Mouse (Mus musculus) kidney, adult 18-20 months (tissue): ENCODE results near the gene Gabbr2.

Experiments used
- DNase-seq: peaks from one replicate; pipeline ENCODE4 v3.0.0; 2021

The Gabbr2 gene

DNA sequence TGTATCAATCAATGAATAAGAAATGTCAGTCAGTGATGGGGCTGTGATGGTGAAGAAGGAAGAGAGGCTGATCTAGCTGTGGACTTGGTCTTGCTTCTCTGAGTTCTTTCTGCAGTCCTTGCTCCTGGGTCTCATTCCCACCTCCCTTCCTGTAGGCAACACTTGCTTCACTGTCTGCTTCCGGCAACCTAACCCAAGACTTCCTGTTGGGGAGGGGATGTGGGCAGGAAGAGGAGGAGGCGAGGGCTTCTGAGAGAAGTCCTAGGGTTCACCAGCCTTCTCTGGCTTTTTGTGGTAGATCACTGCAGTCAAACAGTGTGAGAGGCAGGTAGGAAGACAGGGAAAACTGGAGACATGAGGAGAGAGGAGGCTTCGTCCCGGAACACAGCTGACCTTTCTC is 239.4 kb downstream of the Gabbr2 start:
- no peak for DNase-seq

DNA sequence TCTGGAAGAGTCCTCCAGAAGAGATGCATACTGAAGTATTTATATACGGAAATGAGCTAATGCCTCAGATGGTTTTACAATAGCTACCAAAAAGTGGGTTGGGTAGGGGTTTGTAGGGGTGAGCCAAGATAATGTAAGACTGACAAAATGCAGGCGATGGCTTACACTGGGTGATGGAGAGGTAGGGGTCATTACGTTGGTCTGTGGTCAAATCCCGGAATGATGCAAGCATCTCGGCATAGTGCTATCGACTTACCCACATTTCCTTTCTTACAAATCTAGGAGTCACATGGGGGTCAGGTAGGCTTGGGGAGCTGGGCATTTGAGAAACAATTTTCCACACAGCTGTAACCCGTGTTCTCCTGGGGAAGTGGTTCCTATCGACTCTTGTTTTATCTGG is 242.7 kb downstream of the Gabbr2 start:
- DNase-seq, result no peak

DNA sequence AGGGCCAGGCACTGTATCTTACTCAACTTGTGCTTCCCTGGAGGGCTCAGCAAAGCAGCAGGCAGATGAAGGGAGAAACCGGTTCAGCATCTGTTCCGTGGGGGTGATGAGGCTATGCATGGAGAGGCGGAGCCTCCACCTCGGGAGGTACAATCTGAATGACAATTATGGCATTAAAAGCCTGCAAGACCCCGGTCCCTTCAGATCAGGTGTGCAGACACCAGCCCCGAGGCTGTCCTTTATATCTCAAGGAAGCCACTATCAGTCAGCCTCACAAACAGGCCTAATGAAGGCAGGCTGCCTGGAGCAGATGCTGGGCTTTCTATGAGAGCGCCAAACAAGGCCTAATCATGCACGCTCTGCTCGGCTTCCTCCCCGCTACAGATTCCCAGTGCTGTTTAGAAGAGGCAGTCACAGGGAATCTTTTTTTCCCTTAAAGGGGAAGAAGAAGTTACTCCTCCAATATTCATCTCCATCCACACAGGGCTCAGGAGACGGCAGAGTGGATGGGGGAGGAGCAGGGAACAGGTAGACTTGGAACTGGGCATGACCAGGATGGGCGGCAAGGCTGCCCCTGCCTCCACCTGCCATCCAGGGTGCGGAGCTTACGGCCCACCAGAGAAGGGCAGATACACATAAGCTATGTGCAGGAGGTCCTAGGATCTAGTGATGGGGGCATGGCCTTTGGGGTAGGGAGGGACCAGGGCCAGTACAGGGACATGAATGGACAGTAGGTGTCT is 244.5 kb downstream of the Gabbr2 start:
- DNase-seq, result no peak

DNA sequence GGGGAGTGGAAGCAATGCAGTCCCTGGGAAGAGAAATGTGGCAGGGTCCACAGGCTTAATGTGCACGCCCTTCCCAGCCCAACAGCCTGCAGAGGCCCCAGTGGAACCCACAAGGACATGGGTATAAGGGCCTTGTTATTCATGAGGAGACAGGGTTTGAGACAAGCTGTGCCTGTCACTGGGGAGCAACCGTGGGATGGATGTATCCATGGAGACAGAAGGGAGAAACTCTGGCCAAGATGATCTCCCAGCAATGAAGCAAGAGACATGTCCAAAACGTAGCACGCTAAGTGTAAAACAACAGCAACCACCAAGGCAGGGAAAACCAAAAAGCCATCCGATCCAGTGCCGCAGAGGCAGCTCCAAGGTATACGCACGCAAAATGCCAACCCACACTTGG is 246.1 kb downstream of the Gabbr2 start:
- DNase-seq, result no peak

DNA sequence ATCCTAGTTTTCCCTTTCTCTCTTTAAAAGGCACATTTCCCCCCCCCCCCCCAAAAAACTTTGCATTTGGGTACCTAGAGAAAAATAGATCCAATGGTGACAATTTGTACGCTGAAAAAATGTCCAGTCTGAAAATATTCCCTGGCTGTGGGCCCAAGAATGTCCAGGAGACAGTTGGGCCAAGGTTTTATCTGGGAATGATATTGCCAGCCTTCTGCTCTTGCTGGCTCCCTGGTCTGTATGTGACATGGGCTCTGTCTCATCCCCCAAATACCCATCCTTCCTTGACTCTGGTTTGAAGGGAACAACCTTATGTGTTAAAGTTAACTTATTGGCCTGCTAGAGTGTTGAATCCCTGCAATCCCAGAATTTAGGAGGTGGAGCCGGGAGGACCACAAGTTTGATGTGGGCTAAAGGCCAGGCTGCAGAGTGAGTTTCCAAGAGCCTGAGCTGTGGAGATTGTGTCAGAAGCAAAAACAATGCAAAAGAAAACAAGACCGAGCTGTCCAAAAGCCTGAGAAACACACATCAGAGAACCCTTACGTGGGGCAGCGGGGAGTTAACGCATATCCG is 247.0 kb downstream of the Gabbr2 start:
- no peak for DNase-seq

DNA sequence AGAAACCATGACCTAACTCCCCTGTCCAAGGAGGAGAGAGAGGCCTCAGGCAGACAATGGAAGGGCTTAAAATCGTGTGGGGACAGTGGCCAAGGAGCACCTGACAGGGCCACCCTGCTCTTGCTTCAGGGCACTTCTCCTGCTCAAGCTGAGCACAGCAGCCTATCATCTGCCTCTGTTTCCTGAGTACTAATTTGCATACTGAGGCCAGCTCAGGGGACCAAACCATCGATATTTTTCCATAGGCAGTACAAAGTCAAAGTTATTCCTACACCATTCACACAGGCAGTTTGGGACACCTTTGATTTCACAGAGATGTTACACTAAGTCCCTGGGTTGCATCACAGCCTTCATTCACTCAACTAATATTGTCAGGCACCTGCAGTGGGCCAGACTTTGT is 249.1 kb downstream of the Gabbr2 start:
- DNase-seq, result no peak

DNA sequence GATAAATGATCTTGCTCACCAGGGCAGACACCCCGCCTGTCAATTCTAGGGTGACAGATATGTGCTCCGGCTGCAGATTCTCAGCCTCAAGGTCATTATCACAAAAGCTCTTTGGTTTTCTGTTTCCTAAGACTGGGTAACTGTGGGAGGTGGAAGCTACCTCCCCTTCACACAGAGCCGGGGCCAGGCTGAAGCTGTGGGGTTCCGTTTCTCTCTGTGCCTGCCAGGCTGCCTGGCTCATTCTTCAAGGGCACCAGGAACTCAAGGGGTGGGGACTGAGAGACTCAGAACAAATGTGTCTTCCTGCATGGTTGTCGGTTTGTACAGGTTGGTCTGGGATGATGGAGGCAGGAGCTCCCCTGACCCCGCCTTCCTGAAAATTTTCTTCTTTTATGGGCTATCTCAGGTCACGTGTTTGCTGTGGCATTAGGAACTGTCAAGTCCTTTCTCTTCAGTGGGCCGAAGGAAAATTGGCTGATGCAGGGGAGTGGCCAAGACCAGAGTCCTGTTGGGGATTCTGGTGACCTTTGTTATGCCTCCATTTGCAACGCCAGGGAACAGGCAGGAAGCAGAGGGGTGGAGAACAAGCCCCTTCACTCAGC is 254.7 kb downstream of the Gabbr2 start:
- no peak for DNase-seq

DNA sequence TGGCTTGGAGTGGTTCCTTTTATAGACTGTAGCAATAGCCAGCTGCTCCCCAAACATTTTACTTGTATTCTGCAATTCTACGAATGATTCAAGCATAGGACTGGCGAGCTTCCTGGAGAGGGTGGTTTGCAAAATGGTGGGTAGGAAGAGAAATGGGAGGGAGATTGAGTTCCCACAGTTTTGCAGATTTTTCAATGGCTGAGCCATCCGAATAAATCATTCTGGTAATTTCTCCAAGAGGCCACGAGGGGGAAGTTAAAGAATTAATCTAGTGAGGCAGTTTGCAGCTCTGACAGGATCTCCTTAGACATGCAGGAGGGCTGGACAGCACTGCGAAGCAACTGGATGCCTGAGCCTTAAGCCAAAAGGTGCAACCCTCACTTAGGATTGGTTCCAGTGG is 256.8 kb downstream of the Gabbr2 start:
- DNase-seq, result no peak

DNA sequence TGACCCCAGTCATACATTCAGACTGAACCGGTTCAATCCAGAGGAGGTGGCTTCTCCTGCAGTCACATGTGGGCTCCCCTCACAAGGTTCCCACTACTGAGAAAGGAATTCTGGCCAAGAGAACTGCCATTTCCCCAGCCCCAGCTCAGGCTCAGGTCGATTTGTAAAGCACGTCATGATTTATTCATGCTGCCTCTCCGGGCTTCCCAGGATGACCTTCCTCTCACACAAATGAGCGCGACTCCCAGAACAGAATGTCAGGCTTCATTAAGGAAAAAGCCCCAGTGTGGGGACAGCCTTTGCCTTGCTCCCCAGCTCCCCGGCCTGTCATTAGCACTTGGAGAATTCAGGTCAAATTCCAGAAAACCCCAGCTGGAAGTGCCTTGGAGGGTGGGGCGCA is 260.1 kb downstream of the Gabbr2 start:
- DNase-seq, result peak; percentile 26

DNA sequence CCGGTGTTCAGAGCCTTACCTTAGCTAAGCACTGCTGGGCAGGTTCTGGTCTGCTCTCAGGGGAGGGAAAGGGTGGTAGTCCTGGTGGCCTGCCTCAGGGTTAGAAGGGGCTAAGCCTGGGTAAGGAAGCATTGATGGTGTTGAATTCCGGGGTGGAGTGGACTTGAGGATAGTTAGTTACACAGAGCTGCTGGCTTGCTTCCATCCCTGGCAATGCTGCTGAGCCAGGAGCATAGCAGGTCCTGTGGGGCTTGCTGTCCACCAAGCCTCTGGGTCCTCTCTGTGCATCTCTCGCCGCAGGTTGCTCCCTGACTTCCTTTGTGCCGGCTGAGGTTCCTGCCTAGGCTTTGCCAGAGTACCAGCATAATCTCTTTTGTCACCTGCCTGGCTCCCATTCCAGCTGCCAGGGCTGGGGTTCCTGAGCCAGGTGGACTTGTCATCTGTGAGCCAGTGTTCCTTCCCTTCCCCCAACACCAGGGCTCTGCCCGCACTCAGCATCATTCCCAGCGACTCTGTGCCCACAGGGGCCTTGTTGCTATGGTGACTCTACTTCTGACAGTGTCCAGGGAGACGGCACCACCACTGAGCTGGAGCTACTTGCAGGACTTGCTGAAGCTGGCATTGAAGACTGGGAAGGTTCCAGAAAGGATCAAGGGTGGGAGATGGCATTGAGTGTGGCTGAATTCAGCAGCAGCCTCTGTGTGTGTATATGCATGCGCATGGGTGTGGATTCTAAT is 262.2 kb downstream of the Gabbr2 start:
- DNase-seq, result no peak

DNA sequence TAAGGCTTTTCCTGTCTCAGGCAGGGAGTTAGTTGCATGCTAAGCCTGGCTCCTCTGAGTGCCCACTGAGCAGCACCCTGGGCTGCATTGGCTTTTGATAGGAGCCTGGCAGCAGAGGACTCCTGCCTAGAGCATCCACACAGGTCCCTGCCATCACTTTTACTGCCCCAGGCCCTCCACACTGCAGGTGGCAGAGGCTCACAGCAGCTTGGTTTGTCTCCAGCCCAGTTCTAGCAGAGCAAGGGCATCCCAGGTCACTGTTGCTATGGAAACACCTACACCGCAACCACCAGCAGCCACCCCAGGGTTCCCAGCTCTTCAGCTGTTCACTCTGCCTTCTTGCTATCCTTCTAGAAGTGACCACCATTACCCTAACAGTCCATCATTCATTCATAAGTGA is 263.4 kb downstream of the Gabbr2 start:
- no peak for DNase-seq

DNA sequence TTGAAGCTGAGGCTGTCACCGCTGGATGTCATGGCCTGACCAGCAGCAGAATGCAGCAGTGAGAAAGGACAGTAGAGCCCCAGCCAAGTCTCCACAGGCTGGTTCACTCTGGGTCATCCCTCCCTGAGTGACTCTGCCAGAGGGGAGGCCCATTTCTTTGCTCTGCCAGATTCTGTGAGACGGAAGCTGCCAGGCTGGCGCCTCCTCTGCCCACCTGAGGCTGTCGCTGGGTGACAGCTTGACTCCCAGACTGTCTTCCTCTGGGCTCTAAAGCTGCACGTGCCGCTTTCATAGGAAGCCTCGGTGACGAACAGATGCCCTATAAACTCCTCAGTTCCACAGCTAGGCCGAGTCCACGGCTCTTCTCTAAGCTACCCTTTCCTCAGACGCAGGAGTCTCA is 264.5 kb downstream of the Gabbr2 start:
- no peak for DNase-seq

DNA sequence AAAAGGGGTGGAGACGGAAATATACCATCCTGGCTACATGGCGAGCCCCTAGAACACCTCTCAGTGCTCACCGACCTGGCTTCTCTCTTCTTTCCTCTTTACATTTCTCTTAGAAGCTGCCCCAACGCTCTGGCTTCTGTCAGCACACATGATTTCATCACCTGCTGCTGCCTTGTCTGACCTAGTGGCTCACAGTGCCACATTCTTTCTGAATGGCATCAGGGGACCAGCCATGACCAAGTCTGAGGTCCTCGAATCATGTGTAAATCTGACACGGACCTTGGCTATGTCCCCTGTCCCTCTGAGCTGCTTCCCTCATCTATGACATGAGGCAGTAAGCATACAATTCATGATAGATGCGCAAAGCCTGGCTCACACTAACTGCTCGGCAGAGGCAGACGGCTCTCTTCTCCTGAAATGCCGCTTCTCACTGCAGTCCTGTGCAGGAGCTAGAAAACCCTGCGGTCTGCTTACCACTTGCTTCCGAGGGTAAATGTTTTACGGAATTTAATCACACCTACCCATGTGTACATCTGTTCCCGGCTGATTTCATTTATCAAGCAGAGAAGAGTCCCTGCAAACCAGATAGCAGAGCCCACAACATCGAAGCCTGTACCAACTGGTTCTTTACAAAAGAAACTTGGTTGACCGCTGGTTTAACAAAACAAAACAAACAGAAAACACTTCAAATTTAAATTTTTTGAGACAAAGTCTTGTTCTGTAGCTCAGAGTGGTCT is 270.7 kb downstream of the Gabbr2 start:
- DNase-seq, result no peak

DNA sequence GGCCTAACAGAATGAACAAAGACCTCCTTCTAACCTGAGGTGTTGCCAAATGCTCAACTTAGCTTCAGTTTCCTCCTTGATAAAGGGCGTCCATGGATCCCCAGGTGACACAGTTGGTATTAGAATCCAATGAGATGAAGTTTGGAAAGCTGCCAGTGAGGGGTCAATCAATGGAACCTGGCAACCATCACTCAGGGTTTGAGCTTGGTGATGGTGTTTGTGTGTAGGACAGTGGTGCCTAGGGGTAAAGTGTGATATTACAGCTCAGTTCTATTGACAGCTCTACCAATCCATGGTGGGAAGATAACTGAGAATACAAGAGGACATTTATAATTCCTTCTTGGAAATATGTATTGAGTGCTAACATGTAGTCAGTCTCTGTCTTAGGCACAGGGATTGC is 271.6 kb downstream of the Gabbr2 start:
- no peak for DNase-seq

DNA sequence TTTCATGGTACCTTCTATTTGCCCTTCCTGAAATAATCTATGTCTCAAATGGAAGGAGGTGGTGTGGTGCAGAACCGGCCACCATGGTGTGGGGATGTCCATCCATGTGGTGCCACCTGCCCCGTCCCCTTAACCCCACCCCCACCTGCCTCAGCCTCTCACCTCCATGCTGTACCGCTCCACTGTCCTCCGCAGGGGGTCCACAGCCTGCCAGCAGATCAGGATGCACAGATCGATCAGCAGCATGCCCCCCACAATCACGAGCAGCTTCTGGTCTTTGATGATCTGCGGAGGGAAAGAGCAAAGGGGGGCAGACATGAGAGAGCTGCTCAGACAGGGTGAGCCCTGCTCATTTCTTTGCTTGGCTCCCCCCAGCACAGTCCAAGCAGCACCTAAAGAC is 273.0 kb downstream of the Gabbr2 start:
- DNase-seq, result no peak

DNA sequence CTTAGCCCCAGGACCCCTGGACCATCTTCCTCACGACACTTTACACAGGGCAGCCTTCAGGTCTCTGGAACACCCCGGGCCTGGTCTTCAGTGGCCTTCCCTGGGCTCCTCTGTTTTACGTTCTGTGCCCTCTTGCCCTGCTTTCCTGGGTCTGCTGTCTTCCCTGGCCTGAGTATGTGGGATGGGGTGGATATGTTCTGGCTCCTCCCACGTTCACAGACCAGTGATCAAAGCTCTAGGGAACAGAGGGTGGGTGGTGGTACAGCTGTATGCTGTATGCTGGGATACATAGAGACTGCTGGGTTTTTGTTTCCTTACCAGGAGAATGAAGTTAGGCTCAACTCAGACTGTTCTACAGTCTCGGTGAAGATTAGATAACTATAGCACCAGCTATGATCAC is 274.5 kb downstream of the Gabbr2 start:
- no peak for DNase-seq

DNA sequence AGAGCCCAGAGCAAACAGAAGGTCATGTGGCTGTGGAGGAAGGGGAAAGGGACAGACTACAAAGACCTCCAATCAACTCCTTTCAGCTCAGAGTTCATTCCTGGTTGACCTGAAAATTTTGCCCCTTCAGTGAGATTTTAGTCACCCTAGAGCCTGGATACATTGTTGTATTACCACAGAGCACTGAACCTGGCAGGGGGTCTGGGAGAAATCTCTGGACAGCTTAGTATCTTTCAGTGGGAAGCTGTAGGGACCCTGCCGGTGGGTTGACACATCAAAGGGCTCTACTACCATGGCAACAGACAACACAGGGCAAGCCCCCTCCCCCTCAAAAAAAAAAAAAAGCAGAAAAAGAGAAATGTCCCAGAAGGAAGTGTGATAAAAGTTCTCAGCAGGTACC is 275.3 kb downstream of the Gabbr2 start:
- DNase-seq, result no peak

DNA sequence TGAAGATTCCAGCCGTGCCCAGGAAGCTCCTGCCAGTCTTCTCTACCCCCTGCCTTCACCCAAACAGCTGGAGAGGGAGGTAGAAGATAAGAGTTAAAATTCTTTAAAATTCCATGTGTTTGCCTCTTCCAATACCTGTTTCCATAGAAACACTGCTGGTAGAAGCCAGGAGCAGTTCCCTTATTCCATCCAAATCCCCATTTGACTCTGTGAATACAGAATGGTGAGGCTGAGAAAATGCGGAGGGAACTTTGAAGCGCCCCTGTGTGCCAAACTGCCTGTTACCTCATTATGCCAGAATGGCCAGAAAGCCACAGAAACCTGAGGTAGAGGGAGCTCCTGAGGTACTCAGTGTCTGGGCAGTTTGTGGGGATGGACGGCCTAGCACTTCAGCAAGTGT is 281.1 kb downstream of the Gabbr2 start:
- DNase-seq, result no peak

DNA sequence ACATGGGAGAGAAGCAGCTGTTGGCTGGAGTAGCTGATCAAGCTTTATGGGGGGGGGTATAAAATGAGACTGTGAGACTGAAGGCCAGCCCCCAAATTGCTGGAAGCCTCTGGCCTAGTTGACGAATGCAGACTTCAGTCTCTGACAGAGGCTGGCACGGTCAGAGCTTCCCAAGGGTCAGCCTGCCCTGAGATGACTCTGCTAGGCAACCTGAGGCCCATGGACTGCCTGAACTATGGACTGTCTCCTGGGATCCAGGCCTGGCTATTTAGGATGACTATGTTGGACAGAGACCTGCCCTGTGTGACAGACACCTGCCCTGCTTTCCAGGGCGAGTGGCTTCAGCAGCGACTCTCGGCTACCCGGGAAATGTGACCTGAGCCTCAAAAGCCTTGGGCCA is 281.7 kb downstream of the Gabbr2 start:
- DNase-seq, result peak; percentile 8

DNA sequence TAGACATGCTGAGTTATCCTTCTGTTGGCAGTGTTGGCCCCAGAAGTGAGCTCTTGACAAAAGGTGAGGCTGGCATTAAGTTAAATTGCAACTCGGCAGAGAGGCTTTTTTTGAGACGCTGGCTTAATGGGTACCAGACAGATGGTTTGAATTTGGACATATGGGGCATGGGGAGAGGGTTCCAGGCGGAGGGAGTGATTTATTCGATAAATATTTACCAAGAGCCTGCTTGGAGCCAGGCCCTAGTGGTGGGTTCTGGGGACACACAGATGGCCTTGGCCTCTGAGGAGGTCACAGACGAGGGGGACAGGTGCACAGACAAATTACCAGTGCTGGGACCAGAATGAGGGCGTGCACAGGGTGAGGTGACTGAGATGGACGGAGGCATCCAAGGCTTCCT is 282.2 kb downstream of the Gabbr2 start:
- DNase-seq, result no peak

DNA sequence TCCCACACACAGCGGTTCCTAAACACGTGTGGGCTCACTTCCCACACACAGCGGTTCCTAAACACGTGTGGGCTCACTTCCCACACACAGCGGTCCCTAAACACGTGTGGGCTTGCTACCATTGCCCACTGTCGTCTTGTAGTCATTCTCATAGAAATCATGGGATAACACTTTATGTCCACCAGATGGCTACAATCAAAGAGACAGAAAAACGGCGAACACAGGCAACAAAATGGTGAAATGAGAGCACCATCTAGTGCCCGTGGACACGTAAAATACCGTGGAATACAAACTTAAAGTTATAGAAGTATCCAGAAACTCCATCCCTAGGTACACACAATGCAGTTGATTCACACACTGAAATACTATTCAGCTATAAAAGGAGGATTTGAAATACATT is 285.9 kb downstream of the Gabbr2 start:
- DNase-seq, result no peak

DNA sequence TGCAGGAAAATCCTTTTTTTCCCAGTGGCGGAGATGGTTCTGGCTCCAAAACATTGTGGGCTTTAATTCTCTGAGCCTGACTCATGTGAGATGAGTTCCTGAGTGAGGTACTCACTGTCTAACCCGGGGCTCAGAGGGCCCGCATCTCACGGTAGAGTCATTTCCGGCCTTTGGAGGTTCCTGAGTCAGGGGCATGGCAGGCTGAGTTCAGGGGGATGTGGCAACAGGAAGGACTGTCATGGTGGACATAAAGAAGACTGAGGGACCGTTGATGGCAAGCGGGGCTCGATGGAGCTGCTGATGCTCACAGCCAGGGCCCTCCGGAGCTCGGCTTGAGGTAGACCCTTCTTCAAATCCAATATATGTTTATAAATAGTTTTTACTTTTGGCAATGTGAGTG is 288.5 kb downstream of the Gabbr2 start:
- DNase-seq, result no peak

DNA sequence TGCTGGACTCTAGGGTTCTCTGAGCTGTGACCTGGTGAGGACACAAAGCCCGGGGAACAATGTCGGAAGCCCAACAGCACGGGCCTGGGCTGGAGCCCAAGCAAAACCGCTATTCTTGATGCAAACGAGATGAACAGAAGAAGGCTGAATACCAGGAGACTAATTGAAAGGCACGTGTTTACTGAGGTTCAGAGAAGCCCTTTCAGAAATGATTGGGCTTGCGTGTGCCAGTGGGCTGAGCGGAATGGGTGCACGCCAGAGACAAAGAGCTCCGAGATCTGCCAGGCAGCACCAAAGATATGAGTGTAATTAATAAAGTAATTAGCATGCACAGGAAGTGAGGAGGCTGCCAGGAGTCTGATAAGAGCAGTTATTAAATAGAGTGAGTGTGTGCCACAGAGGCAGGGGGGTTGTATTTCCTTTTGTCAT is 291.4 kb downstream of the Gabbr2 start:
- DNase-seq, result no peak
